Mouse (Mus musculus) forebrain, embryonic 16.5 days (tissue): ENCODE measurements at regions not wholly inside any gene's neighbourhood (a gene's known extent, or its start where the extent isn't known, plus 50 kb on each side); places are given as distances from the start of the nearest gene placed in this dataset.
A peak's percentile ranks its signal among the peaks of the same experiment; 100 is the strongest.

Experiments
- ATAC-seq: fragments of 200-750 bp; cut with Nextera tagmentation; 2 replicates; pipeline ENCODE4 v1.8.0; 2017; ENCODE audit warnings: mild to moderate bottlenecking, moderate library complexity
- H3K27ac ChIP-seq: fragments of 300-500 bp; sonication (generic); 2 replicates; pipeline ENCODE4 v1.5.1; 2014; ENCODE audit warnings: low read length, control low read depth
- H3K27me3 ChIP-seq: fragments of 300-500 bp; sonication (generic); replicated peaks from 2 replicates; pipeline ENCODE4 v1.6.1; 2014; ENCODE audit warnings: low read length; ENCODE audit not compliant: control insufficient read depth, insufficient read depth
- H3K36me3 ChIP-seq: fragments of 300-500 bp; sonication (generic); 2 replicates; pipeline ENCODE4 v1.6.1; 2014; ENCODE audit not compliant: control insufficient read depth, insufficient read depth
- H3K4me1 ChIP-seq: fragments of 300-500 bp; sonication (generic); replicated peaks from 2 replicates; pipeline ENCODE4 v1.6.1; 2014; ENCODE audit warnings: low read length; ENCODE audit not compliant: control insufficient read depth, insufficient read depth
- H3K4me2 ChIP-seq: fragments of 300-500 bp; sonication (generic); 2 replicates; pipeline ENCODE4 v1.6.1; 2014; ENCODE audit warnings: mild to moderate bottlenecking, low read length, control low read depth
- H3K4me3 ChIP-seq: fragments of 300-500 bp; sonication (generic); replicated peaks from 2 replicates; pipeline ENCODE4 v1.5.1; 2014; ENCODE audit warnings: mild to moderate bottlenecking, low read length, control low read depth
- H3K9ac ChIP-seq: fragments of 300-500 bp; sonication (generic); replicated peaks from 2 replicates; pipeline ENCODE4 v1.6.1; 2014; ENCODE audit warnings: low read depth, low read length, control low read depth
- H3K9me3 ChIP-seq: fragments of 300-500 bp; sonication (generic); 2 replicates; pipeline ENCODE4 v1.6.1; 2016; ENCODE audit warnings: low read length; ENCODE audit not compliant: control insufficient read depth
- WGBS: fragments of 180-500 bp; shearing (Covaris S2); extraction: QIAGEN DNeasy Blood & Tissue Kit; methylation state at CpG from one replicate; pipeline ENCODE4 v1.1.7; 2014; 5-methylcytosine and 5-hydroxymethylcytosine counted together

- no peaks in the 10 kb centered on the region for H3K9me3 ChIP-seq
- no peak for ATAC-seq
- no peak overlapping the region for H3K27ac ChIP-seq
- no peak overlapping the region for H3K9ac ChIP-seq
- no peaks in the 10 kb centered on the region for H3K27me3 ChIP-seq
- H3K36me3 ChIP-seq: no peaks in the 10 kb centered on the region
- 84% methylated on average over 7 of the region's 7 CpGs for WGBS
- no peaks in the 10 kb centered on the region for H3K4me1 ChIP-seq
- H3K4me3 ChIP-seq: no peak overlapping the region
- no peak overlapping the region for H3K4me2 ChIP-seq
Measured at GRCm38 (mm10) chr16:86883862-86884261, 470.1 kb upstream of the N6amt1 start.

- Histone ChIP-seq H3K4me3 (no peak overlapping the region), H3K4me2 (no peak overlapping the region), H3K36me3 (no peaks in the 10 kb centered on the region), H3K27ac (no peak overlapping the region), H3K9ac (no peak overlapping the region), H3K4me1 (no peaks in the 10 kb centered on the region), H3K27me3 (no peaks in the 10 kb centered on the region), H3K9me3 (no peaks in the 10 kb centered on the region)
- 38% methylated on average over 6 of the region's 6 CpGs for WGBS
- ATAC-seq: no peak
Measured at GRCm38 (mm10) chr16:86882529-86882928, 471.5 kb upstream of the N6amt1 start.

- H3K9ac ChIP-seq: no peak overlapping the region
- no peaks in the 10 kb centered on the region for H3K9me3 ChIP-seq
- no peak overlapping the region for H3K4me3 ChIP-seq
- no peaks in the 10 kb centered on the region for H3K27me3 ChIP-seq
- no peak overlapping the region for H3K4me2 ChIP-seq
- no peaks in the 10 kb centered on the region for H3K4me1 ChIP-seq
- 87% methylated on average over 5 of the region's 5 CpGs for WGBS
- H3K36me3 ChIP-seq: no peaks in the 10 kb centered on the region
- no peak for ATAC-seq
- H3K27ac ChIP-seq: no peak overlapping the region
Measured at GRCm38 (mm10) chr16:86881583-86881982, 472.4 kb upstream of the N6amt1 start.

- peak; percentile 59; the same call in 1 of the 2 replicates for ATAC-seq
- no peak overlapping the region for H3K9ac ChIP-seq
- H3K36me3 ChIP-seq: no peaks in the 10 kb centered on the region
- H3K9me3 ChIP-seq: no peaks in the 10 kb centered on the region
- H3K27me3 ChIP-seq: no peaks in the 10 kb centered on the region
- H3K27ac ChIP-seq: no peak overlapping the region
- H3K4me3 ChIP-seq: no peak overlapping the region
- H3K4me2 ChIP-seq: no peak overlapping the region
- H3K4me1 ChIP-seq: no peaks in the 10 kb centered on the region
- WGBS: 61% methylated on average over 2 of the region's 2 CpGs
Measured at GRCm38 (mm10) chr16:86860828-86861227, 493.2 kb upstream of the N6amt1 start.

- Histone ChIP-seq H3K27ac (no peak overlapping the region), H3K4me1 (no peaks in the 10 kb centered on the region), H3K36me3 (no peaks in the 10 kb centered on the region), H3K9me3 (no peaks in the 10 kb centered on the region), H3K9ac (no peak overlapping the region), H3K4me2 (no peak overlapping the region), H3K4me3 (no peak overlapping the region), H3K27me3 (no peaks in the 10 kb centered on the region)
- no peak for ATAC-seq
- WGBS: 64% methylated on average over 2 of the region's 2 CpGs
Measured at GRCm38 (mm10) chr16:86855891-86856290, 498.1 kb upstream of the N6amt1 start.

- Histone ChIP-seq H3K9ac (no peak overlapping the region), H3K4me2 (no peak overlapping the region), H3K27ac (no peak overlapping the region), H3K27me3 (no peaks in the 10 kb centered on the region), H3K36me3 (no peaks in the 10 kb centered on the region), H3K4me1 (no peaks in the 10 kb centered on the region), H3K4me3 (no peak overlapping the region), H3K9me3 (no peaks in the 10 kb centered on the region)
- ATAC-seq: no peak
- 84% methylated on average over 4 of the region's 4 CpGs for whole genome bisulfite sequencing
Measured at GRCm38 (mm10) chr16:86855312-86855711, 498.7 kb upstream of the N6amt1 start.

- no peaks in the 10 kb centered on the region for H3K27me3 ChIP-seq
- WGBS: 78% methylated on average over 1 of the region's 1 CpGs
- H3K9me3 ChIP-seq: no peaks in the 10 kb centered on the region
- H3K4me3 ChIP-seq: no peak overlapping the region
- no peak overlapping the region for H3K4me2 ChIP-seq
- no peaks in the 10 kb centered on the region for H3K36me3 ChIP-seq
- no peak overlapping the region for H3K27ac ChIP-seq
- no peaks in the 10 kb centered on the region for H3K4me1 ChIP-seq
- ATAC-seq: no peak
- H3K9ac ChIP-seq: no peak overlapping the region
Measured at GRCm38 (mm10) chr16:86853398-86853797, 500.6 kb upstream of the N6amt1 start.

GRCm38 (mm10) chr16:86838457-86839337 is 515.3 kb upstream of the N6amt1 start:
- H3K36me3 ChIP-seq: no peaks in the 10 kb centered on the region
- no peak overlapping the region for H3K4me2 ChIP-seq
- H3K9ac ChIP-seq: no peak overlapping the region
- H3K4me1 ChIP-seq: peaks cover 5% of the 10 kb centered on the region
- H3K27me3 ChIP-seq: no peaks in the 10 kb centered on the region
- no peaks in the 10 kb centered on the region for H3K9me3 ChIP-seq
- peak overlapping the region; percentile 59 for H3K27ac ChIP-seq
- peak; percentile 74 for ATAC-seq
- H3K4me3 ChIP-seq: no peak overlapping the region
- whole genome bisulfite sequencing: 36% methylated on average over 6 of the region's 6 CpGs

GRCm38 (mm10) chr16:86827645-86828044 is 526.3 kb upstream of the N6amt1 start:
- Histone ChIP-seq H3K9ac (no peak overlapping the region), H3K4me3 (no peak overlapping the region), H3K27me3 (no peaks in the 10 kb centered on the region), H3K4me2 (no peak overlapping the region), H3K27ac (no peak overlapping the region), H3K9me3 (no peaks in the 10 kb centered on the region), H3K36me3 (no peaks in the 10 kb centered on the region), H3K4me1 (peaks cover 4% of the 10 kb centered on the region; the same call in 1 of the 2 replicates)
- ATAC-seq: no peak
- 63% methylated on average over 1 of the region's 1 CpGs for WGBS
